Mouse (Mus musculus): Measurements from ENCODE around the gene Adgrd1. TPM values are rescaled to one million over a fixed set of nuclear protein-coding genes. Genes with fewer than 3 reads are reported as not detected.

Adgrd1 gene
- total and polyA plus RNA-seq, 3 experiments: 0.16 TPM; not detected in 2

GRCm38 (mm10) chr5:129218537-129218981 lies 122.0 kb downstream of the Adgrd1 start:
- Histone ChIP-seq H3K27me3 (ENCODE audit: insufficient read depth, low read length) (no peaks in the 10 kb centered on the region), H3K4me1 (ENCODE audit: insufficient read depth, low read depth, low read length) (no peaks in the 10 kb centered on the region), H3K36me3 (replicated peaks) (no peaks in the 10 kb centered on the region), H3K4me3 (ENCODE audit: low read depth, low read length) (no peak overlapping the region), H3K9me3 (replicated peaks) (peaks cover 86% of the 10 kb centered on the region)
- DNase-seq (ENCODE audit: low spot score) (no peak), ATAC-seq (ENCODE audit: extremely low read depth, insufficient number of reproducible peaks, low FRiP score, poor library complexity, severe bottlenecking) (no peak)
- TF ChIP-seq GATA2 (IDR thresholded peaks at IDR 0.05; ENCODE audit: borderline replicate concordance, low read depth, low read length): no peak
- no peak for TF ChIP-seq TAL1 (conservative IDR thresholded peaks at IDR 0.05; ENCODE audit: low read depth, low read length)
- TF ChIP-seq CTCF (IDR thresholded peaks at IDR 0.05; ENCODE audit: low read depth, low read length): no peak
- TF ChIP-seq GATA1 (IDR thresholded peaks at IDR 0.05; ENCODE audit: borderline replicate concordance, low read length): no peak
- TF ChIP-seq POLR2AphosphoS5 (IDR thresholded peaks at IDR 0.05; ENCODE audit: insufficient replicate concordance, low read depth, low read length): no peak

GRCm38 (mm10) chr5:129219178-129219760 lies 122.7 kb downstream of the Adgrd1 start:
- DNase-seq (ENCODE audit: low spot score) (no peak), ATAC-seq (ENCODE audit: extremely low read depth, insufficient number of reproducible peaks, low FRiP score, poor library complexity, severe bottlenecking) (no peak)
- no peaks in the 10 kb centered on the region for H3K27me3 ChIP-seq (ENCODE audit: insufficient read depth, low read length)
- H3K9me3 ChIP-seq (replicated peaks): peaks cover 86% of the 10 kb centered on the region
- no peaks in the 10 kb centered on the region for H3K36me3 ChIP-seq (replicated peaks)
- TF ChIP-seq TAL1 (conservative IDR thresholded peaks at IDR 0.05; ENCODE audit: low read depth, low read length) (no peak), CTCF (IDR thresholded peaks at IDR 0.05; ENCODE audit: low read depth, low read length) (no peak), GATA1 (IDR thresholded peaks at IDR 0.05; ENCODE audit: borderline replicate concordance, low read length) (no peak), POLR2AphosphoS5 (IDR thresholded peaks at IDR 0.05; ENCODE audit: insufficient replicate concordance, low read depth, low read length) (no peak), GATA2 (IDR thresholded peaks at IDR 0.05; ENCODE audit: borderline replicate concordance, low read depth, low read length) (no peak)
- H3K4me3 ChIP-seq (ENCODE audit: low read depth, low read length): no peak overlapping the region
- H3K4me1 ChIP-seq (ENCODE audit: insufficient read depth, low read depth, low read length): no peaks in the 10 kb centered on the region

- H3K4me1 ChIP-seq (ENCODE audit: insufficient read depth, low read depth, low read length): no peaks in the 10 kb centered on the region
- ATAC-seq (ENCODE audit: extremely low read depth, insufficient number of reproducible peaks, low FRiP score, poor library complexity, severe bottlenecking) (no peak), DNase-seq (ENCODE audit: low spot score) (no peak)
- peaks cover 87% of the 10 kb centered on the region for H3K9me3 ChIP-seq (replicated peaks)
- peak overlapping the region; percentile 21; the same call in 1 of the 2 replicates for H3K4me3 ChIP-seq (ENCODE audit: low read depth, low read length)
- H3K36me3 ChIP-seq (replicated peaks): no peaks in the 10 kb centered on the region
- no peaks in the 10 kb centered on the region for H3K27me3 ChIP-seq (ENCODE audit: insufficient read depth, low read length)
- TF ChIP-seq CTCF (IDR thresholded peaks at IDR 0.05; ENCODE audit: low read depth, low read length) (no peak), GATA1 (IDR thresholded peaks at IDR 0.05; ENCODE audit: borderline replicate concordance, low read length) (no peak), GATA2 (IDR thresholded peaks at IDR 0.05; ENCODE audit: borderline replicate concordance, low read depth, low read length) (no peak)
These were observed 129.4 kb downstream of the Adgrd1 start for GRCm38 (mm10) chr5:129225810-129226450.

GRCm38 (mm10) chr5:129228171-129228570 lies 131.6 kb downstream of the Adgrd1 start:
- peaks cover 85% of the 10 kb centered on the region for H3K9me3 ChIP-seq (replicated peaks)
- no peak overlapping the region for H3K4me3 ChIP-seq (ENCODE audit: low read depth, low read length)
- no peak for DNase-seq (ENCODE audit: low spot score)
- no peaks in the 10 kb centered on the region for H3K27me3 ChIP-seq (ENCODE audit: insufficient read depth, low read length)
- H3K36me3 ChIP-seq (replicated peaks): no peaks in the 10 kb centered on the region
- TF ChIP-seq TAL1 (conservative IDR thresholded peaks at IDR 0.05; ENCODE audit: low read depth, low read length) (no peak), CTCF (IDR thresholded peaks at IDR 0.05; ENCODE audit: low read depth, low read length) (no peak), GATA2 (IDR thresholded peaks at IDR 0.05; ENCODE audit: borderline replicate concordance, low read depth, low read length) (no peak), GATA1 (IDR thresholded peaks at IDR 0.05; ENCODE audit: borderline replicate concordance, low read length) (no peak), POLR2AphosphoS5 (IDR thresholded peaks at IDR 0.05; ENCODE audit: insufficient replicate concordance, low read depth, low read length) (no peak)
- ATAC-seq (ENCODE audit: extremely low read depth, insufficient number of reproducible peaks, low FRiP score, poor library complexity, severe bottlenecking): no peak
- H3K4me1 ChIP-seq (ENCODE audit: insufficient read depth, low read depth, low read length): no peaks in the 10 kb centered on the region

GRCm38 (mm10) chr5:129233301-129233700 lies 136.8 kb downstream of the Adgrd1 start:
- Histone ChIP-seq H3K27me3 (ENCODE audit: insufficient read depth, low read length) (no peaks in the 10 kb centered on the region), H3K36me3 (replicated peaks) (no peaks in the 10 kb centered on the region), H3K4me1 (ENCODE audit: insufficient read depth, low read depth, low read length) (no peaks in the 10 kb centered on the region), H3K9me3 (replicated peaks) (peaks cover 85% of the 10 kb centered on the region), H3K4me3 (ENCODE audit: low read depth, low read length) (no peak overlapping the region)
- ATAC-seq (ENCODE audit: extremely low read depth, insufficient number of reproducible peaks, low FRiP score, poor library complexity, severe bottlenecking): no peak
- TF ChIP-seq CTCF (IDR thresholded peaks at IDR 0.05; ENCODE audit: low read depth, low read length) (no peak), POLR2AphosphoS5 (IDR thresholded peaks at IDR 0.05; ENCODE audit: insufficient replicate concordance, low read depth, low read length) (no peak), GATA2 (IDR thresholded peaks at IDR 0.05; ENCODE audit: borderline replicate concordance, low read depth, low read length) (no peak), TAL1 (conservative IDR thresholded peaks at IDR 0.05; ENCODE audit: low read depth, low read length) (no peak), GATA1 (IDR thresholded peaks at IDR 0.05; ENCODE audit: borderline replicate concordance, low read length) (no peak)
- no peak for DNase-seq (ENCODE audit: low spot score)

- H3K9me3 ChIP-seq (replicated peaks): peaks cover 88% of the 10 kb centered on the region
- ATAC-seq (ENCODE audit: extremely low read depth, insufficient number of reproducible peaks, low FRiP score, poor library complexity, severe bottlenecking): no peak
These were observed 137.4 kb downstream of the Adgrd1 start for GRCm38 (mm10) chr5:129233881-129234432.

More at GRCm38 (mm10) chr5:129233881-129234432, 137.4 kb downstream of the Adgrd1 start:
- no peaks in the 10 kb centered on the region for H3K4me1 ChIP-seq (ENCODE audit: insufficient read depth, low read depth, low read length)
- TF ChIP-seq GATA2 (IDR thresholded peaks at IDR 0.05; ENCODE audit: borderline replicate concordance, low read depth, low read length): no peak
- no peak overlapping the region for H3K4me3 ChIP-seq (ENCODE audit: low read depth, low read length)
- H3K27me3 ChIP-seq (ENCODE audit: insufficient read depth, low read length): no peaks in the 10 kb centered on the region
- H3K36me3 ChIP-seq (replicated peaks): no peaks in the 10 kb centered on the region
- no peak for DNase-seq (ENCODE audit: low spot score)

All from G1E (cell line).